Mouse (Mus musculus) bone marrow, adult 2 months (tissue): ENCODE data around the gene Vmn1r10. TPM values are rescaled to one million over a fixed set of nuclear protein-coding genes. Genes with fewer than 3 reads are reported as not detected.

ENCODE experiments used
- H3K27ac ChIP-seq: fragments of 200-500 bp; 2 replicates; pipeline ENCODE4 v1.5.1; 2012; ENCODE audit warnings: low read depth, mild to moderate bottlenecking, control low read depth, inconsistent platforms, low read length; ENCODE audit not compliant: control insufficient read depth, poor library complexity, insufficient read depth
- H3K4me1 ChIP-seq: fragments of 200-500 bp; 2 replicates; pipeline ENCODE4 v1.6.1; 2011; ENCODE audit warnings: low read length; ENCODE audit not compliant: control insufficient read depth, insufficient read depth
- H3K4me3 ChIP-seq: fragments of 200-500 bp; replicated peaks from 2 replicates; pipeline ENCODE3; 2011; ENCODE audit warnings: mild to moderate bottlenecking, low read depth, low read length, control low read depth; ENCODE audit not compliant: control insufficient read depth
- CTCF ChIP-seq: fragments of 200-500 bp; IDR thresholded peaks from 2 replicates; pipeline ENCODE4 v1.5.1; 2011; ENCODE audit warnings: low read length, control low read depth; ENCODE audit not compliant: control insufficient read depth, insufficient read depth
- POLR2A ChIP-seq: fragments of 200-500 bp; IDR thresholded peaks from 2 replicates; pipeline ENCODE4 v1.6.1; 2011; ENCODE audit warnings: low read depth, mild to moderate bottlenecking, control low read depth, low read length, borderline replicate concordance; ENCODE audit not compliant: control insufficient read depth
- WGBS: fragments of 180-500 bp; shearing (Covaris S2); methylation state at CpG from one replicate; pipeline ENCODE4 v1.1.7; 2018; 5-methylcytosine and 5-hydroxymethylcytosine counted together
- polyA plus RNA-seq: library from polyadenylated mRNA; stranded (reverse); fragments of >200 nt; gene quantifications from 2 replicates; pipeline ENCODE4 v1.2.4, GENCODE M21; 2011; ENCODE audit warnings: low replicate concordance; ENCODE audit not compliant: missing spikeins, insufficient read depth, insufficient read length

The Vmn1r10 gene
- polyA plus RNA-seq = not detected in 2 replicates

GRCm38 (mm10) chr6:57109154-57109553 lies at the start of gene Vmn1r10:
TSS of gene Vmn1r10 (plus strand) at chr6:57109454.
- TF ChIP-seq POLR2A (no peak), CTCF (no peak)
- Histone ChIP-seq H3K4me3 (no peak within 1 kb of the TSS), H3K27ac (no peak within 1 kb of the TSS), H3K4me1 (no peaks in the 10 kb centered on the region)
- 66% methylated on average over 3 of the region's 3 CpGs for WGBS

GRCm38 (mm10) chr6:57063730-57064129 lies 45.5 kb upstream of the Vmn1r10 start:
- Histone ChIP-seq H3K4me1 (no peaks in the 10 kb centered on the region), H3K27ac (no peak overlapping the region), H3K4me3 (no peak overlapping the region)
- no peak for TF ChIP-seq POLR2A
- no peak for TF ChIP-seq CTCF

- 70% methylated on average over 2 of the region's 2 CpGs for WGBS
- TF ChIP-seq CTCF (no peak), POLR2A (no peak)
- H3K4me1 ChIP-seq = no peaks in the 10 kb centered on the region
- H3K27ac ChIP-seq = no peak within 1 kb of the TSS
- H3K4me3 ChIP-seq = no peak within 1 kb of the TSS
These were observed 42.8 kb upstream of the Vmn1r10 start, which contains the start of gene Vmn1r9 for GRCm38 (mm10) chr6:57066487-57066886. TSS of gene Vmn1r9 (plus strand) at chr6:57066787.

GRCm38 (mm10) chr6:57106358-57106757 lies 2.9 kb upstream of the Vmn1r10 start:
- no peak overlapping the region for H3K27ac ChIP-seq
- H3K4me3 ChIP-seq = no peak overlapping the region
- no peaks in the 10 kb centered on the region for H3K4me1 ChIP-seq
- TF ChIP-seq CTCF = peak; percentile 17; the same call in 1 of the 2 replicates
- TF ChIP-seq POLR2A = no peak
- WGBS = 75% methylated on average over 1 of the region's 1 CpGs

GRCm38 (mm10) chr6:57133155-57133554 lies 23.9 kb downstream of the Vmn1r10 start, which contains the start of gene Vmn1r11:
TSS of gene Vmn1r11 (plus strand) at chr6:57133455.
- TF ChIP-seq POLR2A (no peak), CTCF (no peak)
- no peak within 1 kb of the TSS for H3K27ac ChIP-seq
- no peak within 1 kb of the TSS for H3K4me3 ChIP-seq
- no peaks in the 10 kb centered on the region for H3K4me1 ChIP-seq
- WGBS = 61% methylated on average over 1 of the region's 1 CpGs

GRCm38 (mm10) chr6:57156619-57157018 lies 47.4 kb downstream of the Vmn1r10 start, which contains the start of gene Vmn1r12:
TSS of gene Vmn1r12 (plus strand) at chr6:57156919.
- Histone ChIP-seq H3K4me3 (no peak within 1 kb of the TSS), H3K27ac (no peak within 1 kb of the TSS), H3K4me1 (no peaks in the 10 kb centered on the region)
- WGBS = 70% methylated on average over 2 of the region's 2 CpGs
- TF ChIP-seq POLR2A (no peak), CTCF (no peak)

Other genes starting within 250 kb of the Vmn1r10 start
- gene Nt5c3, start 185.5 kb upstream of the Vmn1r10 start, polyA plus RNA-seq = 188 and 205 TPM in 2 replicates
- gene Vmn1r4, start 185.4 kb upstream of the Vmn1r10 start, polyA plus RNA-seq = 0.63 TPM in 1 of 2 replicates, not detected in the other
- gene Vmn1r5, start 139.2 kb upstream of the Vmn1r10 start, polyA plus RNA-seq = not detected in 2 replicates
- gene Vmn1r6, start 112.2 kb upstream of the Vmn1r10 start, polyA plus RNA-seq = not detected in 2 replicates
- gene Vmn1r7, start 84.1 kb upstream of the Vmn1r10 start, polyA plus RNA-seq = not detected in 2 replicates
- not detected in 2 replicates for gene Vmn1r8, start 77.2 kb upstream of the Vmn1r10 start, polyA plus RNA-seq
- gene Vmn1r9, start 42.7 kb upstream of the Vmn1r10 start, polyA plus RNA-seq = not detected in 2 replicates
- gene Vmn1r11, start 24.0 kb downstream of the Vmn1r10 start, polyA plus RNA-seq = not detected in 2 replicates
- gene Vmn1r12, start 47.5 kb downstream of the Vmn1r10 start, polyA plus RNA-seq = not detected in 2 replicates
- gene Vmn1r13, start 93.8 kb downstream of the Vmn1r10 start, polyA plus RNA-seq = 5.4 and 8.5 TPM in 2 replicates
- not detected in 2 replicates for gene Vmn1r14, start 122.2 kb downstream of the Vmn1r10 start, polyA plus RNA-seq
- gene Vmn1r15, start 148.5 kb downstream of the Vmn1r10 start, polyA plus RNA-seq = not detected in 2 replicates
- not detected in 2 replicates for gene Vmn1r16, start 220.0 kb downstream of the Vmn1r10 start, polyA plus RNA-seq